Mouse (Mus musculus) stomach, postnatal 0 days (tissue): Measurements from ENCODE around the gene Timm50. TPM values are rescaled to one million over a fixed set of nuclear protein-coding genes. Genes with fewer than 3 reads are reported as not detected.

Source experiments
- ATAC-seq: fragments of 200-750 bp; cut with Nextera tagmentation; 2 replicates; pipeline ENCODE4 v1.8.0; 2017; ENCODE audit not compliant: low FRiP score, low TSS enrichment
- DNase-seq: peaks from one replicate; pipeline ENCODE4 v3.0.0-alpha.2; 2016; ENCODE audit warnings: low spot score
- H3K27ac ChIP-seq: fragments of 300-500 bp; sonication (generic); replicated peaks from 2 replicates; pipeline ENCODE4 v1.5.1; 2014; ENCODE audit warnings: mild to moderate bottlenecking, control low read depth
- H3K27me3 ChIP-seq: fragments of 300-500 bp; sonication (generic); 2 replicates; pipeline ENCODE4 v1.6.1; 2014; ENCODE audit warnings: low read length; ENCODE audit not compliant: control insufficient read depth, insufficient read depth
- H3K36me3 ChIP-seq: fragments of 300-500 bp; sonication (generic); 2 replicates; pipeline ENCODE4 v1.6.1; 2014; ENCODE audit warnings: low read length, mixed read lengths; ENCODE audit not compliant: control insufficient read depth, insufficient read depth
- H3K4me1 ChIP-seq: fragments of 300-500 bp; sonication (generic); replicated peaks from 2 replicates; pipeline ENCODE4 v1.6.1; 2014; ENCODE audit warnings: antibody characterized with exemption; ENCODE audit not compliant: control insufficient read depth, insufficient read depth
- H3K4me2 ChIP-seq: fragments of 300-500 bp; sonication (generic); replicated peaks from 2 replicates; pipeline ENCODE4 v1.6.1; 2014; ENCODE audit warnings: low read depth, mild to moderate bottlenecking, control low read depth, moderate library complexity
- H3K4me3 ChIP-seq: fragments of 300-500 bp; sonication (generic); 2 replicates; pipeline ENCODE4 v1.5.1; 2014; ENCODE audit warnings: low read depth, low read length, control low read depth
- H3K9ac ChIP-seq: fragments of 300-500 bp; sonication (generic); 2 replicates; pipeline ENCODE4 v1.6.1; 2014; ENCODE audit warnings: mild to moderate bottlenecking, low read length, control low read depth, mixed read lengths
- H3K9me3 ChIP-seq: fragments of 300-500 bp; sonication (generic); 2 replicates; pipeline ENCODE4 v1.6.1; 2016; ENCODE audit warnings: low read length; ENCODE audit not compliant: control insufficient read depth
- CTCF ChIP-seq: IDR thresholded peaks from 2 replicates; pipeline ENCODE4 v1.5.1; 2016; ENCODE audit warnings: antibody characterized with exemption, low read depth, mild to moderate bottlenecking, moderate library complexity
- EP300 ChIP-seq: optimal IDR thresholded peaks from 2 replicates; pipeline ENCODE3; 2016; ENCODE audit warnings: antibody characterized with exemption
- WGBS: fragments of 180-500 bp; shearing (Covaris S2); extraction: QIAGEN DNeasy Blood & Tissue Kit; methylation state at CpG from one replicate; pipeline ENCODE4 v1.1.7; 2014; 5-methylcytosine and 5-hydroxymethylcytosine counted together
- polyA plus RNA-seq: library from polyadenylated mRNA; unstranded; fragments of >200 nt; fragmentation: Nextera tagmentation; extraction: Ambion mirVana; gene quantifications from 2 replicates; pipeline ENCODE4 v1.2.1, GENCODE M21; 2015

The Timm50 gene
- polyA plus RNA-seq, 1 experiment from 2014 or later = 69.6 TPM

DNA sequence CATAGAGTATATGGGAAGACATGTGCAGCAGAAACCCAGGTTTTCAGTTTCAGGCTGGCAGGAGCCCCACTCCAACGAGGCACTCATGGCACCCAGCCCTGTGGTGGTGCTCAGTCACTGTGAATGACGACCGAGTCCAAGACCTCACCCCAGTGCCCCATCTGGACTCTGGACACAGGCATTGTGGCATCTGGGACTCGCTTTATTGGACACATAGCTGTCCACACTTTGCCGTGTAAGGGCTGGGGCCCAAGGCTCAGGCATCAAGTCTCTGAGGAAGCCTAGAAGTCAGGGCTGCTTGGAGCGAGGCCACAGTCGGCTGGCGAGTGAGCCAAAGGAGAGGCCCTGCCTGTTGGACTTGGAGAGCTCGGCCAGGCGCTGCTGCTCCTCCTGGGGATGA is 6.2 kb downstream of the Timm50 start:
- Histone ChIP-seq H3K27ac (no peak overlapping the region), H3K4me3 (no peak overlapping the region), H3K27me3 (peaks cover 10% of the 10 kb centered on the region; the same call in 1 of the 2 replicates), H3K4me2 (no peak overlapping the region), H3K4me1 (no peaks in the 10 kb centered on the region), H3K36me3 (peaks cover 27% of the 10 kb centered on the region), H3K9ac (no peak overlapping the region), H3K9me3 (no peaks in the 10 kb centered on the region)
- DNase-seq (no peak), ATAC-seq (no peak)
- 91% methylated on average over 10 of the region's 10 CpGs for WGBS
- TF ChIP-seq CTCF (no peak), EP300 (no peak)

DNA sequence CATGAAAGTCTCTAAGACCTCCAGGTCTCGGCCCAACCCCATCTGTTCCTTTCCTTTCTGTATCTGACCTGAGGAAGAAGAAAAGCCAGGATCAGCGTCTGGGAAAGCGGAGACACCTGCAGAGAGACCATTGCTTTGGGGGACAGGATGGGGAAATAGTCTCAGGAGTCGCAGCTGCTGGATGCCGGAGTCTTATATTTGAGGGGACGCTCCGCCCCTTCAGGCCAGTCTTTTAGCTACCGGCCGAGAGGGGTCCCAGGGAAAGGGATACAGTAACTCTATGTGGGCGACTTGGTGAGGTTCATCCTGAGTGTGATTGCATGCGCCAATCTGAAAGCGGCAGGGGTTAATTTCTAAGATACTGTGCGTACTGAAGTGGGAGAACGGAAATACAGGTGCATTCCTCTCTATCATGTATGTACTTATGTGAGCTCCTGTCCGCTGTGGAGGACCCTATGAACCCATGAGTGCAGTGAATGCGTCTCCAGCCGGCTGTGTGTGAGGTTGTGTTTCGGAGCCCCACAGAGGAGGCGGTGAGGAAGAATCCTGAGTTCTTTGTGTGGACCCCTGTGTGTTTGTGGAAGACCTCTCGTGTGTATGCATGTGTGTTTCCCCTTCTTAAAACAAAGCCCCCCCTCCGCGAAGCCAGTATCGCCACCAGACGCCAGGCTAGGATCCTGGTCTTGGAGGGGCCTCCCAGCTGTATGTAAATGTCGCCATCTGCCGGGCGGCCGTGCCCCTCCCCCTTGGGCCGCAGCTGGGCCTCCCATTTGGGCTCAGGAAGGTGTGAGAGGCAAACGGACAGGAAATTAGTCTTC is 10.0 kb downstream of the Timm50 start, which contains the start of gene Dll3:
Gene Dll3, minus strand, starts transcription at position 623 of the 818 bp plus-strand sequence.
- 3% methylated on average over 30 of the region's 30 CpGs for WGBS
- H3K9ac ChIP-seq = no peak within 1 kb of the TSS

DNA sequence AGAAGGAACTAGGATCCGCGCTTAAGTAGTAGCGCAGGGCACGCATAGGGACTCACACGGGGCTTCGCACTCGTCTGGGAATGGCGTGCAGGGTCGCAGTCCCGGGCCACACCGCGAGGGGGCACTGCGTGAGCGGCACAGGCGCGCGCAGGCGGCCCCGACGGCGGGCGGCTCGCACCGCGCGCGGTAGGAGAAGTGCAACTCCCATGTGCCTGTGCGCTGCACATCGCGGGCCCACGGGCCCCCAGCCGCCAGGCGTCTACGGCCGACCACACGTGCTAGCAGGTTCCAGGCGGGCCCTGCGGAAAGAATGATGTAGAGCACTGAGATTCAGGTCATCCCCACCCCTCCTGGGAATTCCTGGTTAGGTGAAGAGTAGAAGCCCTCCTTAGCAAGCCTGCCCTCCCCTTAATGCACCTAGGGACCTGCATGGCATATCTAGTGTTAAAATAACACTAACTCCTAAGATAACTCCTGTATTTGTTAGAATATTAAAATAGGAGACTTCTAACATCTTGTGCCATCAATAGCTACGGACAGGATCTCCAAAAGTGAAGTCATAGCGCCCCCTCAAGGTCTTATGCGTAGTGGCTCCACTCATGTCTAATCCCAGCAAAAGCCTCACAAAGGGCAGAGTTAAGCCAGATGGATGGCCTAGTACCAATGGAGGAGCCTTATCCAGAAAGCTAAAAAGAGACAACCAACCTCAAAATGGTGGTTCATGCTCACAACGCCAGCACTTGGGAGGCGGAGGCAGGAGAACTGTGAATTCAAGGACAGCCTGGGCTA is 12.8 kb downstream of the Timm50 start:
- 26% methylated on average over 43 of the region's 43 CpGs for whole genome bisulfite sequencing
- peak; percentile 35 for ATAC-seq
- peaks cover 10% of the 10 kb centered on the region; the same call in 1 of the 2 replicates for H3K27me3 ChIP-seq
- H3K27ac ChIP-seq = no peak overlapping the region
- H3K4me2 ChIP-seq = no peak overlapping the region
- TF ChIP-seq EP300 (no peak), CTCF (peak; percentile 86)
- peak; percentile 47 for DNase-seq
- H3K36me3 ChIP-seq = no peaks in the 10 kb centered on the region
- H3K9ac ChIP-seq = no peak overlapping the region
- no peaks in the 10 kb centered on the region for H3K9me3 ChIP-seq
- H3K4me1 ChIP-seq = no peaks in the 10 kb centered on the region
- H3K4me3 ChIP-seq = no peak overlapping the region

More for the DNA sequence above, 10.0 kb downstream of the Timm50 start, which contains the start of gene Dll3:
- peak within 1 kb of the TSS; percentile 39 for H3K4me2 ChIP-seq
- no peak within 1 kb of the TSS for H3K27ac ChIP-seq
- no peaks in the 10 kb centered on the region for H3K9me3 ChIP-seq
- H3K4me1 ChIP-seq = no peaks in the 10 kb centered on the region
- ATAC-seq (peak; percentile 51; the same call in 1 of the 2 replicates), DNase-seq (peak; percentile 67)
- peak within 1 kb of the TSS; percentile 15 for H3K4me3 ChIP-seq
- TF ChIP-seq CTCF = peak; percentile 79
- TF ChIP-seq EP300 = no peak
- peaks cover 14% of the 10 kb centered on the region for H3K36me3 ChIP-seq
- H3K27me3 ChIP-seq = peaks cover 10% of the 10 kb centered on the region; the same call in 1 of the 2 replicates

DNA sequence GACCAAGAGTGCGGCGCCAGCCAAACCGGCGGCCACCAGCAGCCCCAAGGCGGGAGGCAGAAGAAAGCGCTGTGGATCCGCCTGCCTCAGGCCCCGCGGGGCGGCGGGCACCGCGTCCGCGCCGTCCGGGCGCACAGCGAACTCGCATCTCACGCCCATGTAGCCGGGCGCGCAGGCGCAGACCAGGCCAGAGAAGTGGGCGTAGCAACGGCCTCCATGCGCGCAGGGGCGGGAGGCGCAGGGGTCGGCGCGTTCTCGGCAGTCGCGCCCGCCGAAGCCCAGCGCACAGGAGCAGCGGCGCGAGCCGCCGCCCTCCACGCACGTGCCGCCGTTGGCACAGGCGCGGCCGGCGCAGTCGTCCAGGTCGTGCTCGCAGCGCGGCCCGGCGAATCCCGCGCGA is 17.4 kb downstream of the Timm50 start:
- no peaks in the 10 kb centered on the region for H3K9me3 ChIP-seq
- peak overlapping the region; percentile 69 for H3K4me2 ChIP-seq
- peak; percentile 60 for ATAC-seq
- WGBS = 6% methylated on average over 48 of the region's 63 CpGs
- H3K27ac ChIP-seq = no peak overlapping the region
- peak; percentile 76 for DNase-seq
- peaks cover 2% of the 10 kb centered on the region; the same call in 1 of the 2 replicates for H3K27me3 ChIP-seq
- peak overlapping the region; percentile 27; the same call in 1 of the 2 replicates for H3K9ac ChIP-seq
- H3K4me1 ChIP-seq = peaks cover 3% of the 10 kb centered on the region; the same call in 1 of the 2 replicates
- peak overlapping the region; percentile 40 for H3K4me3 ChIP-seq
- H3K36me3 ChIP-seq = no peaks in the 10 kb centered on the region
- TF ChIP-seq EP300 (no peak), CTCF (no peak)

DNA sequence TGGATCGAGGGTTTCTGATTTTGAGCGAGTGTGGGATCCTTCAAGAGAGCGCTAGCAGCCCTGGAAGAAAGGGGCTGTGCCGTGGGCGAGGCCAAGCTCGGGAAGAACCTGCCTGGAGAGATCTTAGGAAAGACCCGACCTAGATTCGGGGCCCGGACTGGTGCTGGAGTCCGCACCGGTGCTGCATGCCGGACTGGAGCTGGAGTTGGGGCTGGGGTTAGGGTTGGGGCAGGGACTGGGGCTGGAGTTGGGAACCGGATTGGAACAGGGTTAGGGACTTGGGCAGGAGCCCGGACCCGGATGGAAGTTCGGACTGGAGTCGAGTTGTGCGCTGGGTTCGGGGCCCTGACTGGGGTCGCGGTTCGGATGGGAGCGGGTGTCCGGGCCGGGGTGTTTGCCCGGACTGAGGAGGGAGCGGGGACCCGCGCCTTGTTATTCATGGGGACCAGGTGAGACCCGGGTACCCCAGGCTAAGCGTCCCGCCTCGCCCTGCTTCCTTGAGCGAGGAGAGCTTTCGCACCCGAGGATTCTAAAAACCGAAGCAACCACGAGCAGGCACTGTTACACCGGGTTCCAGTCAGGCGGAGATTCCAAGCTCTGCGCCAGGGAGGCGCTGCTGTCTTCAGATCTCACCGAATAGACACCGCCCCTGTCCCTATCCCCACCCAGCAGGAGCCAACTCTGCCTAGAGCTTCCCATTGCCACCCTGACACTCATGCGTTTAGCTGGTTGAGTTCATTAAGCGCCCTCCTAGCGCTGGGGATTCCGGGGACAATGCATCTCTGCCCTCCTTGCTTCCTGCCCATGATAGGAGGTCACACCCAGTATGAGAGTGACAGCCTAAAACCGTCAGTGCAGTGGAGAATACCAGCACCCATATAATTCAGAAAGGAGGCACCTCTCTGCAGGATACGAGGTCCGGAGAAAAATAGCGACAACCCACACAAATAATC is 21.0 kb downstream of the Timm50 start, which contains the start of gene Selenov:
Gene Selenov, minus strand, starts transcription at position 549 of the 953 bp plus-strand sequence.
- Histone ChIP-seq H3K27ac (no peak within 1 kb of the TSS), H3K9me3 (no peaks in the 10 kb centered on the region), H3K9ac (peak within 1 kb of the TSS; percentile 50), H3K27me3 (peaks cover 2% of the 10 kb centered on the region; the same call in 1 of the 2 replicates), H3K4me3 (peak within 1 kb of the TSS; percentile 30), H3K4me2 (peak within 1 kb of the TSS; percentile 58), H3K36me3 (no peaks in the 10 kb centered on the region), H3K4me1 (peaks cover 3% of the 10 kb centered on the region; the same call in 1 of the 2 replicates)
- ATAC-seq = peak; percentile 53
- WGBS = 2% methylated on average over 47 of the region's 52 CpGs
- peak; percentile 45 for TF ChIP-seq CTCF
- no peak for TF ChIP-seq EP300
- DNase-seq = peak; percentile 51
